Mouse (Mus musculus): ENCODE data around the gene Tbxas1. TPM values are rescaled to one million over a fixed set of nuclear protein-coding genes. Genes with fewer than 3 reads are reported as not detected.
A peak's percentile ranks its signal among the peaks of the same experiment; 100 is the strongest.

Tbxas1 gene
- polyA plus RNA-seq, 2 experiments: 4.5 to 6.3 TPM

- Histone ChIP-seq H3K4me1 (replicated peaks; ENCODE audit: control insufficient read depth in 2 of 2, insufficient read depth in 2 of 2, low read length in 1 of 2) (peaks cover 67 to 69% of the 10 kb centered on the region in 2 experiments), H3K36me3 (replicated peaks; ENCODE audit: control insufficient read depth, insufficient read depth, low read depth) (peaks cover 9% of the 10 kb centered on the region; the same call in 1 of the 2 replicates), H3K27me3 (ENCODE audit: control insufficient read depth, insufficient read depth, low read length) (no peaks in the 10 kb centered on the region), H3K27ac (no peak overlapping the region), H3K9ac (replicated peaks) (no peak overlapping the region), H3K4me3 (ENCODE audit: insufficient read depth in 1 of 2, low read depth in 2 of 2, low read length in 2 of 2) (no peak overlapping the region), H3K9me3 (ENCODE audit: control insufficient read depth, low read length) (no peaks in the 10 kb centered on the region), H3K4me2 (ENCODE audit: low read depth) (peak overlapping the region; percentile 12; the same call in 1 of the 2 replicates)
- ATAC-seq (ENCODE audit: insufficient read depth) (peak; percentile 73), DNase-seq (ENCODE audit: low read depth in 3 of 3, low spot score in 3 of 3) (no peak)
- 36% methylated on average over 3 of the region's 3 CpGs for WGBS (ENCODE audit: insufficient replicate concordance)
- TF ChIP-seq EP300 (IDR thresholded peaks at IDR 0.05; ENCODE audit: low read depth) (0 out of 2 replicates have a peak, but pooled peaks have one; percentile 20), CTCF (IDR thresholded peaks at IDR 0.05; ENCODE audit: low read depth) (no peak)
Measured at GRCm38 (mm10) chr6:38863595-38863994, 11.6 kb upstream of the Tbxas1 start.

GRCm38 (mm10) chr6:38865805-38866204 is 9.4 kb upstream of the Tbxas1 start:
- peaks cover 54 to 59% of the 10 kb centered on the region in 2 experiments for H3K4me1 ChIP-seq (replicated peaks; ENCODE audit: control insufficient read depth in 2 of 2, insufficient read depth in 2 of 2, low read length in 1 of 2)

GRCm38 (mm10) chr6:38866357-38866756 is 8.8 kb upstream of the Tbxas1 start:
- TF ChIP-seq EP300 (IDR thresholded peaks at IDR 0.05; ENCODE audit: low read depth) (no peak), CTCF (IDR thresholded peaks at IDR 0.05; ENCODE audit: low read depth) (no peak)
- ATAC-seq (ENCODE audit: insufficient read depth): no peak
- H3K9me3 ChIP-seq (ENCODE audit: control insufficient read depth, low read length): no peaks in the 10 kb centered on the region
- H3K27ac ChIP-seq: peak overlapping the region; percentile 51
- peaks cover 28% of the 10 kb centered on the region for H3K36me3 ChIP-seq (replicated peaks; ENCODE audit: control insufficient read depth, insufficient read depth, low read depth)
- H3K27me3 ChIP-seq (ENCODE audit: control insufficient read depth, insufficient read depth, low read length): no peaks in the 10 kb centered on the region
- no peak overlapping the region for H3K4me3 ChIP-seq (ENCODE audit: insufficient read depth in 1 of 2, low read depth in 2 of 2, low read length in 2 of 2)
- peak overlapping the region; percentile 20; the same call in 1 of the 2 replicates for H3K9ac ChIP-seq (replicated peaks)
- H3K4me2 ChIP-seq (ENCODE audit: low read depth): peak overlapping the region; percentile 28; the same call in 1 of the 2 replicates
- WGBS (ENCODE audit: insufficient replicate concordance): 79% methylated on average over 1 of the region's 1 CpGs
- peaks cover 49 to 56% of the 10 kb centered on the region in 2 experiments for H3K4me1 ChIP-seq (replicated peaks; ENCODE audit: control insufficient read depth in 2 of 2, insufficient read depth in 2 of 2, low read length in 1 of 2)
- no peak for DNase-seq (ENCODE audit: low read depth in 3 of 3, low spot score in 3 of 3)

More at GRCm38 (mm10) chr6:38865805-38866204, 9.4 kb upstream of the Tbxas1 start:
- Histone ChIP-seq H3K36me3 (replicated peaks; ENCODE audit: control insufficient read depth, insufficient read depth, low read depth) (peaks cover 23% of the 10 kb centered on the region), H3K4me2 (ENCODE audit: low read depth) (peak overlapping the region; percentile 28; the same call in 1 of the 2 replicates), H3K4me3 (ENCODE audit: insufficient read depth in 1 of 2, low read depth in 2 of 2, low read length in 2 of 2) (no peak overlapping the region), H3K27ac (peak overlapping the region; percentile 51), H3K9me3 (ENCODE audit: control insufficient read depth, low read length) (no peaks in the 10 kb centered on the region), H3K9ac (replicated peaks) (peak overlapping the region; percentile 20; the same call in 1 of the 2 replicates), H3K27me3 (ENCODE audit: control insufficient read depth, insufficient read depth, low read length) (no peaks in the 10 kb centered on the region)
- no peak for DNase-seq (ENCODE audit: low read depth in 3 of 3, low spot score in 3 of 3)
- ATAC-seq (ENCODE audit: insufficient read depth): no peak
- TF ChIP-seq CTCF (IDR thresholded peaks at IDR 0.05; ENCODE audit: low read depth) (no peak), EP300 (IDR thresholded peaks at IDR 0.05; ENCODE audit: low read depth) (no peak)

- 62% methylated on average over 2 of the region's 2 CpGs for WGBS (ENCODE audit: insufficient replicate concordance)
- Histone ChIP-seq H3K36me3 (replicated peaks; ENCODE audit: control insufficient read depth, insufficient read depth, low read depth) (peaks cover 30% of the 10 kb centered on the region), H3K4me3 (ENCODE audit: insufficient read depth in 1 of 2, low read depth in 2 of 2, low read length in 2 of 2) (no peak overlapping the region), H3K9ac (replicated peaks) (peak overlapping the region; percentile 45), H3K9me3 (ENCODE audit: control insufficient read depth, low read length) (no peaks in the 10 kb centered on the region), H3K27me3 (ENCODE audit: control insufficient read depth, insufficient read depth, low read length) (no peaks in the 10 kb centered on the region), H3K4me2 (ENCODE audit: low read depth) (peak overlapping the region; percentile 28; the same call in 1 of the 2 replicates), H3K4me1 (replicated peaks; ENCODE audit: control insufficient read depth in 2 of 2, insufficient read depth in 2 of 2, low read length in 1 of 2) (peaks cover 46 to 58% of the 10 kb centered on the region in 2 experiments), H3K27ac (peak overlapping the region; percentile 36)
- no peak for ATAC-seq (ENCODE audit: insufficient read depth)
- DNase-seq (ENCODE audit: low read depth in 3 of 3, low spot score in 3 of 3): no peak
- TF ChIP-seq CTCF (IDR thresholded peaks at IDR 0.05; ENCODE audit: low read depth): no peak
- no peak for TF ChIP-seq EP300 (IDR thresholded peaks at IDR 0.05; ENCODE audit: low read depth)
Measured at GRCm38 (mm10) chr6:38866761-38867160, 8.4 kb upstream of the Tbxas1 start.

GRCm38 (mm10) chr6:38867291-38867690 is 7.9 kb upstream of the Tbxas1 start:
- peaks cover 35% of the 10 kb centered on the region for H3K36me3 ChIP-seq (replicated peaks; ENCODE audit: control insufficient read depth, insufficient read depth, low read depth)
- H3K27me3 ChIP-seq (ENCODE audit: control insufficient read depth, insufficient read depth, low read length): no peaks in the 10 kb centered on the region
- peaks cover 51 to 57% of the 10 kb centered on the region in 2 experiments for H3K4me1 ChIP-seq (replicated peaks; ENCODE audit: control insufficient read depth in 2 of 2, insufficient read depth in 2 of 2, low read length in 1 of 2)
- H3K9ac ChIP-seq (replicated peaks): peak overlapping the region; percentile 45
- no peak overlapping the region; the same call in 1 of the 2 replicates for H3K4me2 ChIP-seq (ENCODE audit: low read depth)
- H3K4me3 ChIP-seq (ENCODE audit: insufficient read depth in 1 of 2, low read depth in 2 of 2, low read length in 2 of 2): no peak overlapping the region
- TF ChIP-seq EP300 (IDR thresholded peaks at IDR 0.05; ENCODE audit: low read depth) (no peak), CTCF (IDR thresholded peaks at IDR 0.05; ENCODE audit: low read depth) (no peak)
- DNase-seq (ENCODE audit: low read depth in 3 of 3, low spot score in 3 of 3) (no peak), ATAC-seq (ENCODE audit: insufficient read depth) (no peak)
- WGBS (ENCODE audit: insufficient replicate concordance): 90% methylated on average over 1 of the region's 1 CpGs
- H3K9me3 ChIP-seq (ENCODE audit: control insufficient read depth, low read length): no peaks in the 10 kb centered on the region
- H3K27ac ChIP-seq: peak overlapping the region; percentile 36

All from liver, embryonic 14.5 days (tissue).